Mouse (Mus musculus): Measurements from ENCODE around the gene Arhgap29.

The Arhgap29 gene

DNA sequence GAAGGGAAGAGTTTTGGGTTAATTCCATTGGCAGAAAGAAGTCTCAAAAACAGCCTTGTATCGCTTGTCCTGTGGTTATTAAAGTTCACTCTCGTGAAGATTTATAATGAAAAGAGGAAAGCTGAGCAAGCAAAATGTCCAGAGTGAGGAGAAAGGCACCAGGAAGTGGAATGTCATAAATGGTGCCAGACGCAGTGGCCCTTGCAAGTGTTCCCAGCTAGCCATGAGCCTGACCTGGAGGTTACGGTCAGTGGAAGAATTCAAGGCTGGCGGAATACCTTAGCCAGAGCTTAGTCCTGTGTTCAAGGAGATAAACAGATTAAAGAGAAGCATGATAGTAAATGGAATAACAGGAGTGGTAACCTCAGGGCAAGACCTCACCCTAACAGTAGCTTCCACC, 66.8 kb downstream of the Arhgap29 start:
- no peak for DNase-seq

DNA sequence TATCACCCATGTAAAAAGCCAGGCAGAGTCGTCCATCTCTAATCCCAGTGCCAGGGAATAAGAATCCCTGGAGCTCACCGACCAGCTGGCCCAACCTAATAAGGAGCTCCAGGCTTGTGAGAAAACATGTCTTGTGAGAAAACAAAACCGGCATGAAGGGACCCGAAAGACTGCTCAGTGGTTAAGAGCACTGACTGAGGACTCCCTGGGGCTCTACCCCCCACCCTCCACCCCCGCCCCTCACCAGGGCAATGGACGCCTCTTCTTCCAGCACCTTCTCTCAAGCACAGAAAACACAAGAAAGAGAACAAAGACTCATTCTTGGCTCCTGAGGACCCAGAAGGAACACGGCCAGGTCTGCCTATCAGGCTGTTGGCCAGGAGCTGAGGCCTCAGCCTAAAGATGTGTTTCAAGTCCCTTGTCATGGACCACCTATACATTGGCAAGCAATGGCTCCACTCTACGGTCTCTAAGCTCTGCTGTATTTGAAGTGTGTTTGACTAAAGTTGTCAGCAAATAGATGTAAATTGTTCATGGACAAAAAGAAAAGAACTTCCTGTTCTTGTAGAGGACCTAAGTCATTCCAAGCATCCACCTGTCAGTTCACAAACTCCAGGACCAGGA, 68.8 kb downstream of the Arhgap29 start:
- no peak for DNase-seq

DNA sequence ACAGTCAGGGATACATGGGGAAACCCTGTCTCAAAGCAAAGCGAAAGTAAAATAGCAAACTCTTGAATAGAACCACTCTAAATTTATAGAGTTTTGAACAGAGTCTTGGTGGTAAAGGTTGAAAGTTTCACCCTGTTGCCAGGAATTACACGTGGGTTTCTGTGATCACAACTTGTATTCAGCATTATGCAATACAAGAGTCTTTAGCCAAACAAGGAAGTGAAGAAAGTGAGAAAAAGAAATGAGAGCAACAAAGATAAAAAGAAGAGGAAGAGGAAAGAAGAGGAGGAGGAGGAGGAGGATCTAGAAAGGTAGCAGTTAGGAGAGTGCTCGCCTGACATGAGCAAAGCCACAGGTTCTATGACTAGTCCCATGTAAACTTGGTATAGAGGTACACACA, 70.0 kb downstream of the Arhgap29 start:
- DNase-seq = no peak

DNA sequence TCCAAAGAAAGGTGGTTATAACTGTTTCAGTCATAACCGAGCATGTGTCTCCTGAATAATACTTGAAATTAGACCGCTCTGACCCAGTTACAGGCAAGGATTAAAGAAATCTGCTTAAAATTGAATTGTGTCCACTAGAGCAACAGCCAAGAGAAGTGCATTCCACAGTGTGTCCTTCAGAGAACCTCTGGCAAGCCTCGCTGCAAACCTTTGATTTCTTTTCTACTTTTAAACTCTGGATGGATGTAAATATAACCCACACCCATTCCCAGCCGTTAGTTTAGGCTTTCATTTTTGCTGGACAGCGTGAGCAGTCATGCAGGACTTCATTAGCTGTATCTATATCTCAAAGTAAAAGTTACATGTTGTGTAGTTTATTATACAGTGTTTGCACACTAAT, 74.3 kb downstream of the Arhgap29 start:
- no peak for DNase-seq

DNA sequence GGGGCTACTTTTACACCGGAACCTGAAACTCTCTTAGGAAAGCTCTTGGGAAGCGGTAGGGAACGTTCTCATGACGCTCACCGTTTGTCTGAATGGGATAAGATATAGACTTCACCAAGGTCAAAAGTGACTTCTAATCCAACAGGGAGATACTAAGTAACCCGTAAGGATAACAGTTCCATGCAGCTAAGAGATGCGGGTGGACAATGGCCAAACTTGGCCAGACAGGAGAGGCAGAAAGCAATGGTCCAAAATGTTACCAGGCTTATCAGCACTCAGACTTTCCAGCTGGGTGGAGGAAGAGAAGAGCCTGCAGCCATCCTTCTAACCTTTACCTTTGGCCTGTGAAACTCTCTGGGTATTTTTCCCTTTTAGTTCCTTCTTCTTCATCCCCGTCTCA, 75.4 kb downstream of the Arhgap29 start:
- DNase-seq = no peak

DNA sequence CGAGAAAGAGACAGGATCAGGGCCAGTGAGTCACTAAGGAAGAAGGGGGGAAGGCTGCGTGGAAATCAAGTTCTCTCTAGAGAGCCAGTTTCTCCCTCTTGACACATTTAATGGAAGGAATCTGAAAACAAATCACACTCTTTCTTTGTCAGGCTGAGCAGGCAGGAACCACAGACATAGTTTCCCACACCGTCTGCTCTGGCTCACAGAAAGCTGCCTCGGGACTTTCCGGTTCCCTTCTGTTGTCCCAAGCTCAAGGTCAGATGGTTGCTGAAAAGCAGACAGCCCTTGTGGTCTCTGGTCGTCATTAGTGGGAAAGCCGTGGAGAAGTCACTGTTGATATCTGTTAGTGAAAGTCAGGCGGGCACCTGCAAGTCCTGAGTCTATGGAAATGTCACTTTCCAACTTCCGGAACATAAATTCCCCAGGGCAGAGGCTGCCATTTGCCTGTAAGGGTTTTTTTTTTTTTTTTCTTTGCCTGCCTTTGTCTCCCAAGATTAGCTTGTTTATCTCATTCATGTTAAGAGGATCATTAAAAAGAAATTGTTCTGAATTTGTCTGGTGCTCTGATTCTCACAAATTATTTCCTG, 81.0 kb downstream of the Arhgap29 start:
- no peak for DNase-seq

DNA sequence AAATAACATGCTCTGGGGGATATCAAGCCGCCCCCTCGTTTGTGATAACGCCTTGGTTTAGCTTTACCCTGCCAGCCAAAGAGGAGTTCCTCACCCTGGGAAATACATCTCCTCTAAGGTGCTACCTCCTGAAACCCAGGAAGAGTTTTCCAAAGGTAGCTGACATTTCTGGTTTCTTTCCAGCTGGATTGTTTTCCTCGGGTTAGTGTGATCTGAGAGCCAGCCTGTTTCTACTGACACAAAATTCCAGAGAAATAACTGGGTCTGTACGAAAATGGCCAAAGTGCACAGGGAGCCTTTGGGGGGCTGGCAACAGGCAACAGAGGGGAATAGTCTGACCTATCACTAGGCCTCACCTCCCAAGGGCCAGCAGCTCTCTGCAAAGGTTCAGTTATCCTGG, 81.9 kb downstream of the Arhgap29 start:
- DNase-seq = no peak

DNA sequence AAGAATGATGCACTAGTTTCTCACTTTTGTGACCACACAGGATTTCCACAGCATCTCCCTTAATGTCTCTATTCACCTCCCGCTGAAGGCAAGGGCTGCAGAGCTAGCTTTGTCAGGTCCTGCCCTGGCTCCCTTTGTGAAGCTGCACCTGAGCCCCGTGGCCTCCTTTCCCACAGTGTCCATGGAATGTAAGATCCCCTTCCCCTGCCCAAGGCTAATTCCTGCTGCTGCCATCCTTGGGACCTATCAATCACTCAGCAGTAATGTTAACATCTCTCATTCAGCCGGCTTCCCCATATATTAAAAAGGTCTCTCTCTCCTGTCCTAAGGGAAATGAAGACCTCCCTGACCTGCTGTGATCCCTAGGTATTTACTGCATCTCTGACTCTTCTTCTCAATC, 82.8 kb downstream of the Arhgap29 start:
- no peak for DNase-seq

DNA sequence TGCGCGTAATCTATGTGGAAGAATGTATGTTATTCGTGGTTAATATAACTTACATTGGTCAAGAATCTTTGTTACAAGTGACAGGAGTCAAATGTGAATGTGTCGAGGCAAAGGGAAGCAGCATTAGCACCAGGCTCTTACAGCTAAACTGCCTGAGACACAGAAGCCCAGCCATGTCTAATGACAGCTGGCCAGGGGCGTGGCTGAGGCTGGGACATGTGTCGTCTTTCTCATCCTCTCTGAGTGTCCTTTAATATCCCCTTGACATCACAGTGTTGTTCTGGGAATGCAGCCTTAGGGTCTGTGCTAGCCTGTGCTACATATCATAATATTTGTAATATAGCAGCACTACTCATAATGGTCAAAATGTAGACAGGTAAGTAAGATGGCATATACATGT, 88.2 kb downstream of the Arhgap29 start:
- DNase-seq = no peak

DNA sequence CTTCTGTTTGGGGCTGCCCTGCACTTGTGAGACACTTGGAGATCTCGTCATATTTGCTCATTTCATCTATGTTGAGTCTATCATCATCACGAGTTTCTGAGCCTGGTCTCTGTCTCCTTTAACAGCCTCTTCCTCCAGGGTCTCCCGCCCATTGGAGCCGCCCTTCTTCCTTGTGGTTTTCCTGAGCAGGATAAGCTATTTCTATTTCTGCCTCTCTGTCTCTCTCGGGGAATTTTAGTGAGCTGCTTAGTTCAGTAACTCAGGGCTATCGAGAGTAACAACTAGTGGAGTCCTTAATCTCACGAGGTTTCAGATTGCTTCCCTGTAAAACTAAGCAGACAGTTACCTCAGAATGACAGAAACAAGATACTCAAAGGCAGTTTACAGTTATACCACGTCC, 90.8 kb downstream of the Arhgap29 start:
- DNase-seq = no peak

DNA sequence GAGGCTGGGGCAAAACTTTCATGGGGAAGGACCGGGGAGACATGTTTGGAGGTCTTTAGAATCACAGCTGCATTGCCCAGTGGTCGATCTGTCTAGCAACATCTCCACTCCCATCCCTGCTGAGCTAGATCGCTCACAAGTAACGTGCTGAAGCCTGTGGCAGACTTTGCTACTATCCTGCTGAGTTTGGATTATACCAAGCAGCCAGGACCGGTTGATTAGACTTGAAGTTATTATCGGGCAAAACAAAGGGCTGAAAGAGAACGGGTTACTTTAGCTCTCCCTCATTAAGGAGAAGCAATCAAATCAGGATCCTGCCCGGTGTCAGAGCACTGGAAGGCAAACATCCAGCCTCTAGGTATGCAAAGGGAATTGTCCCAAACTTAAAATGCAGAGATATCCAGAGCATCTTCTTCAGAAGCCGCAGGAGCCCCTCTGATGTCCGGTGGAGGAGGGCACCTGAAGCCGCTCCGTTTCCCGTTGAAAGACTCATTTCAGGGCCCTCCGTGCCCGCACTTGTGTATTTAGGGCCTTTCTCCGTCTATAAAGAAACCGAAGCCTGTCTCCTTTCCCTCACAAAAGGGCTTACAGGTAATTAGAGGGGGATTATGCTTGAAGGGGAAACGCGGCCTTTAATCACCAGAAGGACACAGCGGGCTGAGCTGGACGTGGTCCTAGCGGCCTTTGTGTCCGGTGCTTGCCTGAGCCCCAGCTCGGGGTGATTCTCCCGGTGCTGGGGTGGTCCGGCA, 91.6 kb downstream of the Arhgap29 start, which contains the start of gene Abca4:
Abca4 (plus strand) TSS at position 645 of the 749 bp plus-strand sequence.
- DNase-seq = no peak

DNA sequence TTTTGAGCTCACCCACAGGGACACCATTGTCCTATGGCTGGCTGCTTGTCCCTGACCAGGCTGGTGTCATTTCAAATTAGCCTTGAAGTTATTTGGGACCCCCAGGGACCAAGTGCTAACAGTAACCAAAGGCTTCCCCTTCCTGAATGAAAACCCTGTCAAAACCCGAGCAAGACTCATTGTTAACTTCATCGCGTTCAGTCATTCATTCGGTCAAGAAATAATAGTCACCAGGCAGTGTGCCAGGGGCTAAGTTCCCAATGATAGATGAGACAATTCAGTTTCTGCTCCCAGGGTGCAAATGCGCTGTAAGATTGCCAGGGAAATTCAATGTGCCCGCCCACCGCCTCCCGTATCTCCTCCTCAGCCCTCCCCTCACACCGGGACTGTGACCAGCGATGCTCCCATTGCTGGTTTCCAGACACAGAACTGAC, 93.9 kb downstream of the Arhgap29 start:
- DNase-seq = peak; percentile 39

DNA sequence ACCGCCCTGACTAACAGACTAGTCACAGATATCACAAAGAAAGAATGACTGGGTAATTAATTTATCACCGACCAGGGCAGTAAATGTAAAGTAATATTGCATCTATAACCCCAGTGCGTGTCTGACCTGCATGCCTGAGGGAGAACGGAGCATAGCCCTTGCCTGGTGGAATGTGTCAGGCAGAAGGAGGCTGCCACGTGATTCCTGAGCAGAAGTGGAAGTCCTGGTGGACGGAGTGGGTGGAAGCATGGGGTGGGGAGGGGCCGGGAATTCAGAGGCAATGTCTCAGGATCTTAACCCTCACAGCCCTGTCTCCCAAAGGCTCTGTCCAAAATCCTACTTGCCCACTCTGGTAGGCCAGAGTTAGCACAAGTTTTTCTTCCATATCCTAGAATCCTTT, 95.1 kb downstream of the Arhgap29 start:
- no peak for DNase-seq

DNA sequence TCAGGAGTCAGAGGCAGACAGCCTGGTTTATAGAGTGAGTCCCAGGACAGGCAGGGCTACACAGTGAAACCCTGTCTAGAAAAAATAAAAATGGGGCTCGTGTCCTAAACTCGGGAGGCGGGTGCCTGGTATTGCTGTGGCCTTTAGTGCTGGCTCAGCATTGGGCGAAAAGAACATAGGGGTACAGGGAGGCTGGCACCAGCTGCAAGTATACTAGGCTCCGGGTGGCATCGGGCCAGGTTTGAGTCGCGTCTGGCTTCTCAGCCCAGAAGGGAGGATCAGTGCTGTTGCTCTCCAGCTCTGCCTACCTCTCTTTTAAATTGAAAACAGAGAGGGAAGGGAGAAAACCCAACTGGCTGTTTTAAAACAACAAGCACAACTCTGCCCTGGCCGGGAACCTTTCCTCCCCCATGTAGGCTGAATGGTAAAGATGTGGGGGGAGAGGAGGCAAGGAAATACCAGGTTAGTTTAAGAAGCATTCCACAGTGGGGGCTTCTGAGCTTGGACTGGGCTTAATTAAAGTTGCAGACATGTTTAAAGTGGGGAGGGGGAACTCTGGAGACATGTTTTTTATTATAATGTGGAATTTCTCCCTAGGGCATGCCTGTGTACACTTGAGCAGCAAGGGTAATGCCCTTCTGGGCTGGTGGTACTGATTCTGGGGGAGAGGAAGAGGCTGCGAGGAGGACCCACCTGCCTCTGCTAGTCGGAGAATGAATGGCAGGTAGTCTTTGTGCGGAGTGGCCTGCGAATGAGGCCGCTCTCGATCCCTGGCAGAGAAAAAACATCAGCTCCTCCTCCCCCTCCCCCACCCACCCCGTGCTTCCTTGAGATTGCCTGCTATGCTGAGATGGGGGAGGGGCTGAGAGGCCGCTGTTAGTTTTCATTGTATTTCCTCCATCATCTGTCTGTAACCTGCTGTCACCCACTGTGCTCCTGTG, 95.8 kb downstream of the Arhgap29 start:
- peak; percentile 84 for DNase-seq

DNA sequence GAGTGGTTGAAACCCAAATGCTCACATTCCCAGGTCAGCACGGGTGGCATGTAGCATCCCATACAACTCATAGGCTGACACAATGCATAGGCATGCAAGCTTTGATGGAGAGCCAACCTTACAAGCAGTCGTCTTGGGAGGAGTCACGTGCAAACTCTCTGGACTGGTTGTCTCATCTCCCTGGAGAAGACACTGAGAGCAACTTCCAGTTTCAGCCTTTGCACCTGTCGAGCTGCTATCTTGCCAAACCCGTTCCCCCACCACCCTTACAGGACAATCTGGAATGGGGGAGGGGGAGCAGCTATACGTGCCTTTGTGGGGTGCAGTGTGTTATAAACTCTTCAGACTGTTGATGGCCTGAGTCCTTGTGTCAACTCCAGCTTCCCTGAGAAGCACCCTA, 96.8 kb downstream of the Arhgap29 start:
- DNase-seq = no peak

DNA sequence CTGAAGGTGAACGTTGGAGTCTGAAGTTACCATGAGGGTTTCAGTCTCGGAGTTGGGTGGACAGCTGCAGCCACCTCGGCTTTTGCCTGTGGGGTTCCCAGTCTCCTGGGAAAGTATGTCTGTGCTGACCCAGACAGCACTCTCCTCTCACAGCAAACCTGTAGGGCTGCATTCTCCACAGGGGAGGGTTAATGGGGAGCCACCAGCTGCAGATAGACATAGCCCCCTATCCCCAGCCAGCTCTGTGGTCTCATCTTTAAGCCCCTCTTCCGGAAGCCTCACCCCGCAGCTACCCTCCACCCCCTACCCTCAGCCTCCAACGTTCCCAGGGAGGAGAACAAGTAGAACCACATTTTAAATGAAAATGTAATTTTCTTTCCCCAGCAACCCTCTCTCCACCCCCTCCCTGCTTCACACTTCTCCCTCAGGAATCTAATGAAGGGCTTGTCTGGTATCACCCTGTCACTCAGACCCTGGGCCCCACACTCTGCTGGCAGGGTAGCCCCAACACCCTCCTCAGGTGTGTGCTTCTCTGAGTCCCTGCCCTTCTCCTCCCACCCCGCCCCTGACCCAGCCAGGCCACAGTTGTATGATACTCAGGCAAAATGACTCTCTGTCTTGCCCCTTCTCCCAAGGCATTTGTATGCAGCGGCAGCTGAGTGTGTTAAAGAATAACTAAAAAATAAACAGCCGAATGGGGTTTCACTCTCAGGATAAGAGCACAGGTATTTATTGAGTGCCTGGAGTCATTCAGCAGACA, 106.3 kb downstream of the Arhgap29 start:
- no peak for DNase-seq

DNA sequence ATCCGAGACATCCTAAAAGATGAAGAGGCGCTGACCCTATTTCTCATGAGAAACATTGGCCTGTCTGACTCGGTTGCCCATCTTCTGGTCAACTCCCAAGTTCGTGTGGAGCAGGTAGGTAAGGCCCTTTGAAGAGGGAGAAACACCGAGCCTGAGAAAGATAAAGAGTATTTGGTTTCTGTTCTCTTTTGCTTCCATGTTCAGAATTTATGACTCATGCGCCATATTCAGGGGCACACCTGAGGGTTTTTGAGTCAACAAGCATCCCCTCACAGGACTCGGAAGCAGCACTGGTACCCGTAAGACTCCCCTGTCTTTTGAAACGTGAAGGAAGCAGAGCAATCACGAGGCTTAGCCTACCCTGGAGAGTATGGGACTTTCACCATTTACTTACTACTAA, 110.2 kb downstream of the Arhgap29 start:
- DNase-seq = no peak

DNA sequence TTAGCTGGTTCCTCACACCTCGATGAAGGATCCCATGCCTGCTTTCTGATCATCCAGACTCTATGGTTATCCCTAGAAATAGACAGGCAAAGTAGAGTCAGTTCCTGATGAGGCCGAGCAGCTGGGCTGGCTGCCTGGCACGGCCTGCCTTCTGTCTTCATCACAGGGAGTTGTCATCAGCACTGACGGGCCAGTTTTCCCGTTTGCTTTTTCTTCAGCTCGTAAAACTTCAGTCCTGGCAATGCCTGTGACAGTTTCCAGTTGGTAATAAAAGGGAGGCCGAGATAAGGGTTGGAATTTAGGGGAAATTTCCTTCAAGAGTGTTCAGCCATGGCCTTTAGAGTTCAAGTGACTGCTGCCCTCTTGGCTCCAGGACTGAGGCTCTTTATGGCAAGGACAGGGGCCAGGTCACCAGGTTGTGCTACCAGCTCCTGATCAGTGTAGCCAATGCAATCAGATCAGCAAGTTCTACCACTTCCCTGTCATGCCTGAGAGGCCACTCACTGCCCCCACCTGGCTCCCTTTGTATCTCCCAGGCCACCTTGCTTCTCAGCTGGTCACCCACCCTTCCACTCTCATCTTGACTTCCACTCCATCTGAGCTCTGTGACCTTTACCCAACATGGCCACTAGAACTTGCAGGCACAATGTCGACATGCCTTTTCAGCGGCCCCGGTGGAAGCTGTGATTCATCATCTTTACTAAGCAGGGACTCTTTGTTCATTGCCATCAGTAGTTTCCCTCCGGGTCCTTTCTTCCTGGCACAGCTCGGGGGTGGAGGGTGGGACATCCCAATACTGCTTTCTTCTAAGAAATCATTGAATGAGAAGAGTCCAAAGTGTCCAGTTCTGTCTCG, 112.4 kb downstream of the Arhgap29 start:
- no peak for DNase-seq

Measured in right cerebral cortex, postnatal 4 days (tissue).